Mouse (Mus musculus) G1E (cell line): ENCODE results near the gene Map4k2. TPM values are rescaled to one million over a fixed set of nuclear protein-coding genes. Genes with fewer than 3 reads are reported as not detected.

Experiments used
- ATAC-seq: 2 replicates; pipeline ENCODE4 v1.8.0; 2016; ENCODE audit warnings: mild to moderate bottlenecking; ENCODE audit not compliant: insufficient number of reproducible peaks, poor library complexity, low FRiP score, severe bottlenecking; ENCODE audit errors: extremely low read depth
- DNase-seq: peaks from one replicate; pipeline ENCODE4 v3.0.0; 2012; ENCODE audit warnings: low spot score
- H3K27me3 ChIP-seq: 2 replicates; pipeline ENCODE4 v1.6.1; 2012; ENCODE audit warnings: mild to moderate bottlenecking, low read length, inconsistent platforms; ENCODE audit not compliant: insufficient read depth
- H3K36me3 ChIP-seq: replicated peaks from 2 replicates; pipeline ENCODE3; 2012; ENCODE audit warnings: mild to moderate bottlenecking, inconsistent platforms
- H3K4me1 ChIP-seq: 2 replicates; pipeline ENCODE4 v1.6.1; 2012; ENCODE audit warnings: low read depth, low read length, inconsistent platforms, mixed read lengths; ENCODE audit not compliant: insufficient read depth
- H3K4me3 ChIP-seq: 2 replicates; pipeline ENCODE4 v1.5.1; 2012; ENCODE audit warnings: low read depth, mild to moderate bottlenecking, inconsistent platforms, low read length, moderate library complexity, mixed read lengths
- H3K9me3 ChIP-seq: replicated peaks from 2 replicates; pipeline ENCODE4 v1.6.1; 2012; ENCODE audit warnings: inconsistent platforms
- CTCF ChIP-seq: IDR thresholded peaks from 2 replicates; pipeline ENCODE4 v1.5.1; 2012; ENCODE audit warnings: low read depth, low read length, inconsistent platforms, mixed read lengths
- GATA1 ChIP-seq: IDR thresholded peaks from 2 replicates; pipeline ENCODE4 v1.6.1; 2012; ENCODE audit warnings: borderline replicate concordance, low read length, inconsistent platforms, mixed read lengths
- GATA2 ChIP-seq: IDR thresholded peaks from 2 replicates; pipeline ENCODE4 v1.6.1; 2012; ENCODE audit warnings: low read depth, low read length, inconsistent platforms, borderline replicate concordance
- POLR2AphosphoS5 ChIP-seq: IDR thresholded peaks from 2 replicates; pipeline ENCODE4 v1.6.1; 2012; ENCODE audit warnings: low read depth, low read length, inconsistent platforms; ENCODE audit not compliant: insufficient replicate concordance
- TAL1 ChIP-seq: conservative IDR thresholded peaks from 2 replicates; pipeline ENCODE4 v1.6.1; 2012; ENCODE audit warnings: low read depth, low read length, inconsistent platforms, mixed read lengths
- polyA plus RNA-seq: library from polyadenylated mRNA; stranded (reverse); fragments of >175 nt; gene quantifications from 2 replicates; pipeline ENCODE4 v1.2.3, GENCODE M21; 2012
- total RNA-seq, 2 experiments: library from RNA; stranded (forward) in 1 of 2; stranded (reverse) in 1 of 2; fragments of 200-1000 nt in 1 of 2; fragments of >200 nt in 1 of 2; fragmentation: Nextera tagmentation in 1 of 2; gene quantifications; 2 replicates each; pipeline ENCODE4 v1.2.3; 2014 to 2017

Map4k2 gene
- total and polyA plus RNA-seq, 3 experiments = 13.2 to 26.6 (median 13.4) TPM

- no peak for ATAC-seq
- no peak for TF ChIP-seq TAL1
- no peak for TF ChIP-seq GATA2
- TF ChIP-seq POLR2AphosphoS5 = no peak
- TF ChIP-seq GATA1 = no peak
- TF ChIP-seq CTCF = 0 out of 2 replicates have a peak, but pooled peaks have one; percentile 10
- H3K4me3 ChIP-seq = no peak overlapping the region
- peaks cover 10% of the 10 kb centered on the region; the same call in 1 of the 2 replicates for H3K4me1 ChIP-seq
- DNase-seq = no peak
- no peaks in the 10 kb centered on the region for H3K36me3 ChIP-seq
- peaks cover 32% of the 10 kb centered on the region for H3K27me3 ChIP-seq
- no peaks in the 10 kb centered on the region for H3K9me3 ChIP-seq
Measured at GRCm38 (mm10) chr19:6392743-6393393, 51.9 kb downstream of the Map4k2 start.

- no peak for ATAC-seq
- Histone ChIP-seq H3K9me3 (no peaks in the 10 kb centered on the region), H3K27me3 (peaks cover 35% of the 10 kb centered on the region), H3K4me3 (no peak overlapping the region), H3K36me3 (no peaks in the 10 kb centered on the region), H3K4me1 (peaks cover 11% of the 10 kb centered on the region)
- no peak for DNase-seq
- TF ChIP-seq POLR2AphosphoS5 (no peak), CTCF (no peak), GATA1 (no peak), TAL1 (no peak), GATA2 (no peak)
Measured at GRCm38 (mm10) chr19:6393637-6394036, 52.7 kb downstream of the Map4k2 start.

- TF ChIP-seq GATA2 (no peak), TAL1 (no peak), POLR2AphosphoS5 (no peak), CTCF (no peak), GATA1 (no peak)
Measured at GRCm38 (mm10) chr19:6396237-6396636, 55.3 kb downstream of the Map4k2 start.

GRCm38 (mm10) chr19:6397582-6398249 is 56.8 kb downstream of the Map4k2 start:
- TF ChIP-seq POLR2AphosphoS5 = no peak
- no peak for TF ChIP-seq TAL1
- TF ChIP-seq CTCF = no peak
- TF ChIP-seq GATA1 = no peak
- TF ChIP-seq GATA2 = no peak
- DNase-seq (no peak), ATAC-seq (no peak)
- H3K4me1 ChIP-seq = peaks cover 33% of the 10 kb centered on the region
- no peaks in the 10 kb centered on the region for H3K9me3 ChIP-seq
- H3K36me3 ChIP-seq = no peaks in the 10 kb centered on the region
- H3K4me3 ChIP-seq = no peak overlapping the region
- H3K27me3 ChIP-seq = peaks cover 56% of the 10 kb centered on the region

More at GRCm38 (mm10) chr19:6396237-6396636, 55.3 kb downstream of the Map4k2 start:
- H3K4me3 ChIP-seq = no peak overlapping the region
- peaks cover 27% of the 10 kb centered on the region for H3K4me1 ChIP-seq
- no peak for ATAC-seq
- no peaks in the 10 kb centered on the region for H3K36me3 ChIP-seq
- peaks cover 41% of the 10 kb centered on the region for H3K27me3 ChIP-seq
- no peak for DNase-seq
- H3K9me3 ChIP-seq = no peaks in the 10 kb centered on the region

GRCm38 (mm10) chr19:6398447-6399284 is 57.7 kb downstream of the Map4k2 start:
- DNase-seq (no peak), ATAC-seq (no peak)
- Histone ChIP-seq H3K4me1 (peaks cover 32% of the 10 kb centered on the region), H3K4me3 (peak overlapping the region; percentile 68; the same call in 1 of the 2 replicates), H3K9me3 (no peaks in the 10 kb centered on the region), H3K36me3 (no peaks in the 10 kb centered on the region), H3K27me3 (peaks cover 65% of the 10 kb centered on the region)
- no peak for TF ChIP-seq TAL1
- TF ChIP-seq GATA1 = no peak
- TF ChIP-seq GATA2 = no peak
